Mouse (Mus musculus): ENCODE measurements at regions not wholly inside any gene's neighbourhood (a gene's known extent, or its start where the extent isn't known, plus 50 kb on each side); places are given as distances from the start of the nearest gene placed in this dataset.

- H3K4me2 ChIP-seq, result no peak overlapping the region
- no peaks in the 10 kb centered on the region for H3K36me3 ChIP-seq
- no peaks in the 10 kb centered on the region for H3K4me1 ChIP-seq (replicated peaks)
- H3K27ac ChIP-seq (ENCODE audit: poor library complexity, severe bottlenecking), result no peak overlapping the region
- 79% methylated on average over 1 of the region's 1 CpGs for WGBS
- H3K9ac ChIP-seq, result no peak overlapping the region
- no peaks in the 10 kb centered on the region for H3K9me3 ChIP-seq (replicated peaks)
- H3K27me3 ChIP-seq (replicated peaks), result no peaks in the 10 kb centered on the region
- no peak for ATAC-seq (ENCODE audit: insufficient number of reproducible peaks, low FRiP score)
- no peak overlapping the region for H3K4me3 ChIP-seq
Observed at GRCm38 (mm10) chr5:46086885-46087284, 229.5 kb upstream of the Lcorl start.

GRCm38 (mm10) chr5:46083293-46083692, 225.9 kb upstream of the Lcorl start:
- H3K27me3 ChIP-seq (replicated peaks), result no peaks in the 10 kb centered on the region
- no peak for ATAC-seq (ENCODE audit: insufficient number of reproducible peaks, low FRiP score)
- 76% methylated on average over 2 of the region's 2 CpGs for WGBS
- H3K4me2 ChIP-seq, result no peak overlapping the region
- no peak overlapping the region for H3K27ac ChIP-seq (ENCODE audit: poor library complexity, severe bottlenecking)
- H3K4me1 ChIP-seq (replicated peaks), result no peaks in the 10 kb centered on the region
- 0 out of 2 replicates have a peak, but pooled peaks cover 3% of the 10 kb centered on the region for H3K9me3 ChIP-seq (replicated peaks)
- no peak overlapping the region for H3K9ac ChIP-seq
- no peak overlapping the region for H3K4me3 ChIP-seq
- no peaks in the 10 kb centered on the region for H3K36me3 ChIP-seq

DNA sequence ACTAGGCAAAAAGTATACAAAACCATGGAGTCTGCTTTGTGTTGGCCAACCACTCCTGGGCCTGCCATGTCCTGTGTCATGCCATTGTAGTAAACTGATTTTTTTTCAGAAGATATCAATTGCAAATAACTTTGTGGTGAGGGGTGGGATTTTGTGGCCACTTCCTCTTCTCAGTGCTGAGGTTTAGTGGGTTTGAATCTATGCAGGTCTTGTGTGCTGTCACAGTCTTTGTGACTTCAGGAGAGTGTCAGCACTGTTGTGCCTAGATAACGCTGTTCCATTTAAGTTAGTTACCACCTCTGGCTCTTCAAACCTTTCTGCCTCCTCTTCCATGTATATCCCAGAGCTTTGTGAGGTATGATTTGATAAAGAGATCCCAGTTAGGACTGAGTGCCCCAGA, 216.3 kb upstream of the Lcorl start:
- Histone ChIP-seq H3K4me1 (replicated peaks) (no peaks in the 10 kb centered on the region), H3K27ac (ENCODE audit: poor library complexity, severe bottlenecking) (no peak overlapping the region), H3K36me3 (no peaks in the 10 kb centered on the region), H3K9ac (no peak overlapping the region), H3K9me3 (replicated peaks) (no peaks in the 10 kb centered on the region), H3K4me2 (no peak overlapping the region), H3K27me3 (replicated peaks) (no peaks in the 10 kb centered on the region), H3K4me3 (no peak overlapping the region)
- ATAC-seq (ENCODE audit: insufficient number of reproducible peaks, low FRiP score), result no peak
- 63% methylated on average over 1 of the region's 1 CpGs for WGBS

DNA sequence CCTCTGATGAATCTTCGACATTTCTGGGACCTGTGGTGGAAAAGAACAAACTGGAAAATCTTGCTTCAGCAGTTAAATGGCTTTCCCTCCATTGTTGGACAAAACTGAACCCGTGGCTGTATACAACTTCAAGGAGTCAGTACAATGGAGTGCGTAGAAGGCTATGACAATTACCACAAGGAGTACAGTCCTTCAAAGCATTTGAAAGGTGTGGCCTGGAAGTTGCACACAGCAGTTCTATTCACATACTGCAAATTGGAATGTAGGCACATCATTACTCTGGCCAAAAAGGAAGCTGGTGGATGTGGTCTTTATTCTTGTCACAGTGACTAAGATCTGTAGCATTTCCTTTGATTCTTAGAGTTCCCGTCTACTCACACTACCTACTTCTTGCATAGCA, 215.7 kb upstream of the Lcorl start:
- Histone ChIP-seq H3K27me3 (replicated peaks) (no peaks in the 10 kb centered on the region), H3K4me1 (replicated peaks) (no peaks in the 10 kb centered on the region), H3K27ac (ENCODE audit: poor library complexity, severe bottlenecking) (no peak overlapping the region), H3K4me2 (no peak overlapping the region), H3K36me3 (no peaks in the 10 kb centered on the region), H3K9me3 (replicated peaks) (no peaks in the 10 kb centered on the region), H3K4me3 (no peak overlapping the region), H3K9ac (no peak overlapping the region)
- no peak for ATAC-seq (ENCODE audit: insufficient number of reproducible peaks, low FRiP score)
- 66% methylated on average over 4 of the region's 4 CpGs for WGBS

GRCm38 (mm10) chr5:46059910-46060309, 202.5 kb upstream of the Lcorl start:
- H3K27ac ChIP-seq (ENCODE audit: poor library complexity, severe bottlenecking), result no peak overlapping the region
- no peak overlapping the region for H3K4me3 ChIP-seq
- H3K9me3 ChIP-seq (replicated peaks), result no peaks in the 10 kb centered on the region
- no peak overlapping the region for H3K4me2 ChIP-seq
- no peak for ATAC-seq (ENCODE audit: insufficient number of reproducible peaks, low FRiP score)
- H3K27me3 ChIP-seq (replicated peaks), result no peaks in the 10 kb centered on the region
- no peak overlapping the region for H3K9ac ChIP-seq
- no peaks in the 10 kb centered on the region for H3K36me3 ChIP-seq
- 73% methylated on average over 3 of the region's 3 CpGs for WGBS
- H3K4me1 ChIP-seq (replicated peaks), result no peaks in the 10 kb centered on the region

DNA sequence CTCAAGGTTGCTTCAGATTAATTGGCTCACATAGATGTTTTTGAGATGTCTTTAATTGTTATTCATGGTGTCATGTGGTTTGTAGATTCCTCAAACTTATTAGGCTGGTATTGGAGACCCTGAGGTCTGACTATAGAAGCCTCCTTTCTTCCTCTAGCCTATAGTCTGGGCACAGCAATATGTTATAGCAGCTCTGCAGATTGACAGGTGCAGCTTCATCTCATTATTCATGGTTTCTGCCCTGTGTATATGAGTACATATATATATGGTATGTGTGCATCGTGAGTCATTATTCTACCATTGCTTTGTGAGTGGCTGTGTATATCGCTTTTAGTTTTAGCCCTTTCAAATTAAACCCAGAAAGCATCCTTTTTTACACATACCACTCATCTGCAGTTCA, 197.4 kb upstream of the Lcorl start:
- H3K36me3 ChIP-seq, result no peaks in the 10 kb centered on the region
- WGBS, result 87% methylated on average over 2 of the region's 2 CpGs
- H3K27ac ChIP-seq (ENCODE audit: poor library complexity, severe bottlenecking), result no peak overlapping the region
- no peaks in the 10 kb centered on the region for H3K4me1 ChIP-seq (replicated peaks)
- no peak for ATAC-seq (ENCODE audit: insufficient number of reproducible peaks, low FRiP score)
- no peaks in the 10 kb centered on the region for H3K9me3 ChIP-seq (replicated peaks)
- no peak overlapping the region for H3K9ac ChIP-seq
- H3K27me3 ChIP-seq (replicated peaks), result no peaks in the 10 kb centered on the region
- no peak overlapping the region for H3K4me3 ChIP-seq
- H3K4me2 ChIP-seq, result no peak overlapping the region

- no peaks in the 10 kb centered on the region for H3K36me3 ChIP-seq
- H3K4me2 ChIP-seq, result no peak overlapping the region
- no peaks in the 10 kb centered on the region for H3K9me3 ChIP-seq (replicated peaks)
- ATAC-seq (ENCODE audit: insufficient number of reproducible peaks, low FRiP score), result no peak
- no peak overlapping the region for H3K27ac ChIP-seq (ENCODE audit: poor library complexity, severe bottlenecking)
- H3K4me3 ChIP-seq, result no peak overlapping the region
- WGBS, result 78% methylated on average over 6 of the region's 6 CpGs
- H3K27me3 ChIP-seq (replicated peaks), result no peaks in the 10 kb centered on the region
- no peaks in the 10 kb centered on the region for H3K4me1 ChIP-seq (replicated peaks)
- no peak overlapping the region for H3K9ac ChIP-seq
Observed at GRCm38 (mm10) chr5:46042684-46043348, 185.4 kb upstream of the Lcorl start.

DNA sequence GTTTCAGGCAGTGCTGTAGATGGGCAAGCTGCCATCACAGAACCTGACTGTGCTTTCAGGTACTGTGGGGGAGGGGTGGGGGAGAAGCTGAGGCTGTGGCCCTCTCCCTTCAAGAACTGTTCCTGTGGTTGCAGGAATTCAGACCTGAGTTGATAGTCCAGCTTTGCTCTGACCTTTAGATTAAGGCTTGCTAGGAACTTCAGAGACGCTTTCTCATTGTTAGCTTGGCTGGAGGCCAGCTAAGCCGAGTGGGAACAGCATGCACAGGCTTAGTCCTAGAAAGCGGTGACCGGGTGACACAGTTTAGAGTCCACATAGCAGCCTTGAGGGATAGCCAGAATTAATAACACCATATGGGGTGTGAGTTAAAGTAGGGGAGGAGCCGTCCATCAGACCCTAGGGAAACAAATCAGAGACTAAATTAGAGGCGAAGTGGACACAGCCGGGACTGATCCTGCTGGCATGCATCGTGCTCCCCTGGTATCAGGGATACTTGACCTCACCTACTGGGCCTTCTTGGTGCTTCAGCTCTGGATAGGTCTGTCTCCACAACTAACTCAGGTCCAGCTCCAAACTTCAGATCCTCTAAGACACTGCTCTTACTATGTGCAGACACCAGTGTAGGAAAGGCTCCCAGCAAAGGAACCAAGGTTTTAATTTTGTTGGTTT, 175.7 kb upstream of the Lcorl start:
- WGBS, result 34% methylated on average over 8 of the region's 8 CpGs
- Histone ChIP-seq H3K9ac (no peak overlapping the region), H3K4me1 (replicated peaks) (peaks cover 7% of the 10 kb centered on the region), H3K9me3 (replicated peaks) (no peaks in the 10 kb centered on the region), H3K27ac (ENCODE audit: poor library complexity, severe bottlenecking) (no peak overlapping the region), H3K4me3 (no peak overlapping the region), H3K4me2 (peak overlapping the region; percentile 30), H3K27me3 (replicated peaks) (no peaks in the 10 kb centered on the region), H3K36me3 (no peaks in the 10 kb centered on the region)
- peak; percentile 73 for ATAC-seq (ENCODE audit: insufficient number of reproducible peaks, low FRiP score)

DNA sequence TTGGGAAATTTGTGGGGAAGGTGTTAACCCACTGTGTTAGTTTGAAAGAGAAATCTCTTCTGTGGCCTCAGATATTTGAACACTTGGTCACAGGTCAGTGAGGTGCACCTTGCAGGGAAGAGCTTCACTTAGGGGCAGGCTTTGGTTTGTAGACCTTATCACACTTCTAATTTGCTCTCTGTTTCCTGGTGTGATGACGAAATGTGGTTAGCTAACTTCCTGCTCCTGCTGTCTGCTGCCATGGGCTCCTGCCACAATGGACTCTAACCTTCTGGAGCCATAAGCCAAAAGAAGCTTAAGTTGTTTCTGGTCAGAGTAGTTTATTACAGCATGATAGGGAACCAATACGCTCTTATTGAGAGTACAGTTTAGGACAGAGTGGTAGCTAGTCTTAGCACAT, 174.8 kb upstream of the Lcorl start:
- H3K9ac ChIP-seq, result no peak overlapping the region
- no peaks in the 10 kb centered on the region for H3K9me3 ChIP-seq (replicated peaks)
- no peak for ATAC-seq (ENCODE audit: insufficient number of reproducible peaks, low FRiP score)
- peaks cover 7% of the 10 kb centered on the region for H3K4me1 ChIP-seq (replicated peaks)
- WGBS, result 69% methylated on average over 2 of the region's 2 CpGs
- no peak overlapping the region for H3K4me2 ChIP-seq
- no peaks in the 10 kb centered on the region for H3K27me3 ChIP-seq (replicated peaks)
- H3K36me3 ChIP-seq, result no peaks in the 10 kb centered on the region
- no peak overlapping the region for H3K4me3 ChIP-seq
- H3K27ac ChIP-seq (ENCODE audit: poor library complexity, severe bottlenecking), result no peak overlapping the region

- WGBS, result 45% methylated on average over 3 of the region's 3 CpGs
- no peaks in the 10 kb centered on the region for H3K4me1 ChIP-seq (replicated peaks)
- no peak overlapping the region for H3K27ac ChIP-seq (ENCODE audit: poor library complexity, severe bottlenecking)
- H3K27me3 ChIP-seq (replicated peaks), result no peaks in the 10 kb centered on the region
- no peaks in the 10 kb centered on the region for H3K9me3 ChIP-seq (replicated peaks)
- no peak overlapping the region for H3K4me2 ChIP-seq
- ATAC-seq (ENCODE audit: insufficient number of reproducible peaks, low FRiP score), result no peak
- H3K4me3 ChIP-seq, result no peak overlapping the region
- no peak overlapping the region for H3K9ac ChIP-seq
- no peaks in the 10 kb centered on the region for H3K36me3 ChIP-seq
Observed at GRCm38 (mm10) chr5:46024138-46024537, 166.7 kb upstream of the Lcorl start.

DNA sequence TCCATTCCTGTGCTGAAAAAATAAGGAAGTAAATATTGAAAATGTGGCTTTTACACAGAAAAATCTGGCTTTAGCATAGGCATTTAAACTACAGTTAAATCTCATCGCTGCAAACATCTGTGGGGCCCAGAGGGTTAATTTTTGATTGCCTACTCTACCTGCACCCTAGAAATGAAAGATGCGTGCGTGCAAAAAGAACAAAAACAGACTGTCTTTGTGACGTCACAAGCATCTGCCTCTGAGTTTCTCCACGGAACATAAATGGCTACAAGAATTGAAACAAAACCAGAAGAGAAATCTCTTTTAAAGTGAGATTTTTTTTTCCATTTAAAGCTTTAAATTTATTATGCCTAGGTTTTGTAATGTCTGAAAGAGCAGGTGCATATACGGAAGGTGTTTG, 166.0 kb upstream of the Lcorl start:
- no peaks in the 10 kb centered on the region for H3K36me3 ChIP-seq
- ATAC-seq (ENCODE audit: insufficient number of reproducible peaks, low FRiP score), result no peak
- H3K4me3 ChIP-seq, result no peak overlapping the region
- no peak overlapping the region for H3K4me2 ChIP-seq
- WGBS, result 73% methylated on average over 6 of the region's 6 CpGs
- H3K4me1 ChIP-seq (replicated peaks), result no peaks in the 10 kb centered on the region
- no peak overlapping the region for H3K9ac ChIP-seq
- no peak overlapping the region for H3K27ac ChIP-seq (ENCODE audit: poor library complexity, severe bottlenecking)
- no peaks in the 10 kb centered on the region for H3K27me3 ChIP-seq (replicated peaks)
- no peaks in the 10 kb centered on the region for H3K9me3 ChIP-seq (replicated peaks)

DNA sequence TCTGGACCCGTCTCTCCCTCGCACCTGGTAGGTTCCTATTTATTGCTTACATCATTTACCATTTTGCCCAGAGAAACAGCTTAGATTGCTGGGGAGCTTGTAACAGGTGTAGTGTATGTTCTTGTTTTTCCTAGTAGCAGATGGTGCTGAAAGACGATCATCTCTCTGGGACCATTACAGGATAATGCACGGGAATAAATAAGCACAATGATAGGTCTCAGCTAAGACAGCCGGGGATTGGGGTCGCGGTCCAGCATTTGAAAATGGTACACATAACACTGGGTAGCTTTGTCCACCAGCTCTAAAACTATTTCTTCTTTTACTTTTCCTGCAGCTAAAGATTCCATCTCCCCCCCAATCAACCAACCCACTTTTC, 164.6 kb upstream of the Lcorl start:
- WGBS, result 85% methylated on average over 7 of the region's 7 CpGs

More for the DNA sequence above, 164.6 kb upstream of the Lcorl start:
- no peak overlapping the region for H3K9ac ChIP-seq
- H3K36me3 ChIP-seq, result no peaks in the 10 kb centered on the region
- no peak overlapping the region for H3K4me3 ChIP-seq
- H3K4me1 ChIP-seq (replicated peaks), result no peaks in the 10 kb centered on the region
- no peak overlapping the region for H3K4me2 ChIP-seq
- H3K27me3 ChIP-seq (replicated peaks), result no peaks in the 10 kb centered on the region
- no peak overlapping the region for H3K27ac ChIP-seq (ENCODE audit: poor library complexity, severe bottlenecking)
- no peak for ATAC-seq (ENCODE audit: insufficient number of reproducible peaks, low FRiP score)
- no peaks in the 10 kb centered on the region for H3K9me3 ChIP-seq (replicated peaks)

Data from heart, embryonic 12.5 days (tissue).